Mouse (Mus musculus): ENCODE measurements around the gene Gpr18. TPM values are rescaled to one million over a fixed set of nuclear protein-coding genes. Genes with fewer than 3 reads are reported as not detected.
A peak's percentile ranks its signal among the peaks of the same experiment; 100 is the strongest.

Gene Gpr18
- total RNA-seq, 2 experiments from 2014 or later = not detected

- DNase-seq = no peak
Observed at GRCm38 (mm10) chr14:121922016-121922415, 6.4 kb upstream of the Gpr18 start.

DNA sequence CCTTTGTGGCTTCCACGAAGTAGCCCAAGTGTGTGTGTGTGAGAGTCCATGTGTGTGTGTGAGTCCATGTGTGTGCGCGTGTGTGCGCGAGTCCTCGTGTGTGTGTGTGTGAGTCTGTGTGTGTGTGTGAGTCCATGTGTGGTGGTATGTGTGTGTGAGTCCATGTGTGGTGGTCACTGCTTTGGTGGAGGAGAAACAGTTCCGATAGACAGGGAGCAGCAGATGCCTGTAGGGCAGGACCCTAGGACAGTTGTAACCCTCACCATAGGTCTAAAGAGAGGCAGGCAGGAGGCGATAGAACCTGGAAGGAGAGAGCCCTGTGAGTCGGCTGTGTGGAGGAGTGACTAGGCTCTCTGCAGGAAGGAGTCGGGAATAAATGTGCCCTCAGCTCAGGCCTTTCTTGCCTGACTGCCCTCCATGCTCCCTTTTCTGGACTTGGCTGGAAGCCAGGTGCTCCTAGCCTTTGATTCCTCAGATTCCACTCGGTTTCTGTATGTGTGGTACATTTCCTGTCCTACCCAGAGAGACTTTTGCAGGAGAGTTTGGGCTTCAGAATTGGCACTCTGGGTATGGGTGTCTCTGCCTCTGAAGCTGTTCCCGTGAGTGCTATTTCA, 5.0 kb upstream of the Gpr18 start:
- peak; percentile 19 for DNase-seq

- no peak for DNase-seq
Observed at GRCm38 (mm10) chr14:121919752-121920151, 4.2 kb upstream of the Gpr18 start.

- DNase-seq = no peak
Observed at GRCm38 (mm10) chr14:121918266-121918665, 2.7 kb upstream of the Gpr18 start.

DNA sequence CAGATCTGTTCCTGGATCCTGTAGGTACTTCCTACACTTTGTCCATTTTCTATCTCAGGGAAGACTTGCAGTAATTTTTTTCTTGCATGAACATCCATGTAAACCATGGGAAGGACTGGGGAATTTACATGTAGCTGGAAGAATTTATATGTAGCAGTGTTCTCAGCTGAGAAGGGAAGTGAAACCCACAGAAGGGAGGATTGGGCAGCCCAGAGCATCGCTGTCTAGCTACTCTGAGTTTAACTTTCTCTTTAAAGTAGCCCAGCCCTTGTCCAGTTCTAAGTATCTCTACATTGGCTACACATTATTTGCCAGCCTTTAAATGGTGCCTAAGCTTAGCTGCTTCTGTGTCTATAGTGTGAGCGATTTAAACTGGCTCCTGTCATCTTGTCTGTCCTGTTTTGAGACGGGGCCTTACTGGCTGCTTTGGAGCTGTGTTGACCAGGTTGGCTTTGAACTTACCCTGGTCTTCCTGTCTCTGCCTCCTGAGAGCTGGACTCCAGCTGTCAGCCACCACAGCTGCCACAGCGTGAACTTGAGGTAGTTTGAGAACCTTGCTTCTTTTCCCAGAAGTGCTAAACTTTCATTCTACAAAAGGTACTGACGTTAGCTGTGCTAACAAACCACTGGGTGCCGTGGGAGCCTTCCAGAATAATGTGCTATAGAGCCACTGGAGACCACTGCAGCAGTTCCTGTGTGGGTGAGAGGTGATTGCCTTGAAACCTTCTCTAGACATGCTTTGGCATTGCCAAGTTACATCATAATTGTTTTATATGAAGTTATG, 922 bp upstream of the Gpr18 start:
- DNase-seq = no peak

- no peak for DNase-seq
Observed at GRCm38 (mm10) chr14:121915143-121915542, 438 bp downstream of the Gpr18 start.

DNA sequence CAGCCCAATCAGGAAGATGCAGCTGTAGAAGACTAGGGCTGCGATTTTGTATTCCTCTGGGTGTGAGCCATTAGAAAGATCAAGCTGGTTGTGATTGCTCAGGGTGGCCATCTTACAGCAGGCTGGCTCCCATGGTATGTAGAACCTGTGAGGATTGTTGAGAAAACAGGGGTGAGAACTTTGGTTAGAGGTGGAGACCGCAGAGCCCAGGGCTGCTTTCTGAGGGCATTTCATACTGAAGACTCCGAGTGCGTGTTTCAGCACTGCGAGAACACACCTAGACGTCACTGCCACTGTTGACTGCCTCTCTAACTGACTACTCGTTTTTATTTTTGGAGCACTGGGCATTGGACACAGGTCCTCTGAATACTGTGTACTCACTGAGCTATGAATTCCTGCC, 3.1 kb downstream of the Gpr18 start:
- no peak for DNase-seq

DNA sequence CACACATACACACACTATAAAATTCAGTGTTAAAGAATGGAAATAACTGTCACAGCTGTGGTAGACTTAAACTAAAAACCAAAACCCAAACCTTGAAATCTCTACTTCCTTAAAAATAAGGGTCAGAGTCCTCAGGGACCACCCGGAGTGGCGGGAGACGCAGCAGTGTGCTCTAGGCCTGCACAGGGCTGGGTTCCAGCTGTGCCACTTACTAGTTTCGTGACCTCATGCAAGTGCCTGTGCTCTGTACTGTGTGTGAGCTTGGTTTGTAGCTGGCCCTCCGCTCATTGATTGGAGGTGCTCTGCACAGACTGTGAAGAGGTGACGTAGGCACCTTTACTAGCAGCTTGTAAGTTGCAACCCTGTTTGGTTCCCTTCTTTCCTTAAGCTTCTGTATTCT, 5.7 kb downstream of the Gpr18 start:
- no peak for DNase-seq

GRCm38 (mm10) chr14:121906992-121907681, 8.4 kb downstream of the Gpr18 start:
- DNase-seq = no peak

DNA sequence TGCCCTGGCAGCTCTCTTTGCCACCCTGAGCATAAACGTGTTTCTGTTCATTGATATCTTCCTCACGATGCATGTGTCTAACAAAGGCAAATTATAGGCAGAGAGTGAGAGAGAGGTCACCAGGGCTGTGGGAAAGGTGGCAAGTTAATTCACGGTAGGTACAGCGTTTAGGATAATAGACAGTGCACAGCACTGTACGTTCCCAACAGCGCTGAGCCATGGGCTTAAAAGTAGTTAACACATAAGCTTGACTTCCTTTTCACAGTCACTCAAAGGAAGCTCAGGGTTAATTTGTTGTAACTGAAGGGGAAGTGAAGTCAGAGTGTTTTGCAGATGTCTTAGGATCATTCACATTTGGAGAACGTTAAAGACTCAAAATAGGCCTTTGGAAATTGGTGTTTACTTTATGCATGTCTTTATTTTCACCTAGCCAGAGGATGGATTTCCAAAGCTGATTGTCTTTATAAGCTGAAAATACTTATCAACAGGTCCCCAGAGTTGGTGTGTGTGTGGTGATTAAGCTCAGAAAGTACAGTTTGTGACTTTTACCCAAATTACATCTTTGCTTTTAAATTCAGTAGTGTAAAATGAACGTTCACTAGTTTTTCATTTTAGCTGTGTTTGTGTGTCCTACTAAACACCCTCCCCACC, 9.1 kb downstream of the Gpr18 start:
- no peak for DNase-seq

- no peak for DNase-seq
Observed at GRCm38 (mm10) chr14:121904754-121905153, 10.8 kb downstream of the Gpr18 start.

GRCm38 (mm10) chr14:121903381-121903876, 12.2 kb downstream of the Gpr18 start:
- DNase-seq = no peak

DNA sequence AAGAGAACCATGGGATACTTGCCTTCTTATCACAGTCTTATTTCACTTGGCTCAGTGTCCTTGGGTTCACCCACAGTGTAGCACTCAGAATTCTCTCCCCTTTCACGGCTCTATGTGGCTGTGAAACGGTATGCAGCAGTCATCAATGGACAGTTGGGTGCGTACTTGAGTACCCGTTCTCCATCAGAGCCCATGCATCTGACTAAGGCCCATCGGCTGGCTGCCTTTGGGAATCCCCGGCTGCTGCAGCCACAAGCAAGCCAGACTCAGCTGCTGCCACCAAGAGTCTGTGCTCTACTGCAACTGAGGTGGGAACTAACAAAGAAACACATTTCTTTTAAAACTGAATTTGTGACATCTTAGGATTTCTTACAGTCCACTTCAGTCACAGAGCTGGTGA, 14.1 kb downstream of the Gpr18 start:
- DNase-seq = no peak

GRCm38 (mm10) chr14:121899071-121899470, 16.5 kb downstream of the Gpr18 start:
- DNase-seq = no peak

- no peak for DNase-seq
Observed at GRCm38 (mm10) chr14:121898509-121898908, 17.1 kb downstream of the Gpr18 start.

- DNase-seq = no peak
Observed at GRCm38 (mm10) chr14:121897773-121898172, 17.8 kb downstream of the Gpr18 start.

DNA sequence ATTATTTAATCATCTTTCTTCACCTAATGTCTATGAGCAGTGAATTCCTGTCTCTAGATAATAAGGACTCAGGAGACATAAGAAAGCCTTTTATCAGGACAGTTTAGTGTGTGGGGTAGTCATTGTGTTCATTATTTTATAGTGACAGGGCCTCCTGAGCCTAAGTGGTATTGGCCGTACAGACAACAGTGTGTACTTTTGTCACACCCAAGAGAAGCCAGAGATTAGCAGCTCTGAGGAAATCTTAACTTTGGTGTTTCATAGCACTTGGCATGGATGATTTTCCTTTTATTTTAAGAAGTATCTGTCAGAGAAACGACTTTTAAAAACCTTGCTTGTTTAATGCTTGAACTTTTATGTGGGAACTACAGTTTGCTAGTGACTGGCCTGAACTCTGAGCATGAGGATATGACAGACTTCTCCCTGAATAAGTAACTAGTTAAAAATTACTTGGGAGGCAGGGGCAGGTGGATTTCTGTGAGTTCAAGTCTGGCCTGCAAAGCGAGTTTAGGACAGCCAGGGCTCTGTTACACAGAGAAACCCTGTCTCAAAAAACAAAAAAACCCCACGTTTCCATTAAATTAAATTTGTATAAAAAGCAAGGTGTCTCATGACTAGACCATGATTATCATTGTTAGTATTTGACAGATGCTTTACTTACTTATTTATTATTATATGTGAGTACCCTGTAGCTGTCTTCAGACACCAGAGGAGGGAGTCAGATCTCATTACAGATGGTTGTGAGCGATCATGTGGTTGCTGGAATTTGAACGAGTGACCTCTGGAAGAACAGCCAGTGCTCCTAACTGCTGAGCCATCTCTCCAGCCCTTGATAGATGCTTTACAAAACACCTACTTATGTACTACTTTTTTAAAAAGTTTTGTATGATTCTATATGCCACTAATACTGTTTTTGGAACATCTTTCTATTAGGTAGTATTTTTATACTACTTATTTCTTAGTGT, 19.2 kb downstream of the Gpr18 start:
- DNase-seq = no peak

- no peak for DNase-seq
Observed at GRCm38 (mm10) chr14:121895316-121895715, 20.3 kb downstream of the Gpr18 start.

DNA sequence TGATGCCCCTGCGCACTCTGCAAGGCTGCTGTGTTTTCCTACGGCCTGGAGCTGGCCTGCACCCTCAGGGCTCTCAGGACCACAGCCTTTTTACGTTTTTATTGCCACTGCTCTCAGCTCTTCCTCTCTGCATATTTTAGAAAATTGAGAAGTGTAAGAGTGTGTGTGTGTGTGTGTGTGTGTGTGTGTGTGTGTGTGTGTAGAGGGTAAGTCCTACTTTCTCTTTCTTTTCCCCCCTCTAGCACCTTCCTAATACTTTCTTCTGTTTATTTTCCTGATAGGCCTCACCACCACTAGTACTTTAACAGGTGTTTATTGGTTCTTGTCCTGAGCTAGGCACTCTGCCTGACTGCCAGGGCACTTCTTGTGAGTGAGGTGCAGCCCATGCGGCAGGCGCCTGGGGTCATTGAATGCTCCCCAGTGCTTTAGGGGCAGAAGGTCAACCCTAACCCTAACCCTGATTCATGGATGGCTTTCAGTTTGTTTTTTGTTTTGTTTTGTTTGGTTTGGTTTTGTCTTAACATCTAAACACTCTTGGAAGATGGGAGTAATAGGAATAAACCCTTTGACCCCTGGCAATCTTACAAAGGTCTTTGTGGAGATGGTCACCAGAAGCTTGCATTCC, 21.0 kb downstream of the Gpr18 start:
- no peak for DNase-seq

- no peak for DNase-seq
Observed at GRCm38 (mm10) chr14:121893747-121894146, 21.8 kb downstream of the Gpr18 start.

Data from gastrocnemius, postnatal 10 days (tissue).